Mouse (Mus musculus) ovary, postnatal 14 days (tissue): ENCODE measurements around the gene Nme8.

ENCODE experiments used
- DNase-seq: peaks from one replicate; pipeline ENCODE4 v3.0.0; 2022; ENCODE audit warnings: low spot score

Nme8 gene

GRCm38 (mm10) chr13:19640203-19640851, 57.3 kb downstream of the Nme8 start:
- no peak for DNase-seq

DNA sequence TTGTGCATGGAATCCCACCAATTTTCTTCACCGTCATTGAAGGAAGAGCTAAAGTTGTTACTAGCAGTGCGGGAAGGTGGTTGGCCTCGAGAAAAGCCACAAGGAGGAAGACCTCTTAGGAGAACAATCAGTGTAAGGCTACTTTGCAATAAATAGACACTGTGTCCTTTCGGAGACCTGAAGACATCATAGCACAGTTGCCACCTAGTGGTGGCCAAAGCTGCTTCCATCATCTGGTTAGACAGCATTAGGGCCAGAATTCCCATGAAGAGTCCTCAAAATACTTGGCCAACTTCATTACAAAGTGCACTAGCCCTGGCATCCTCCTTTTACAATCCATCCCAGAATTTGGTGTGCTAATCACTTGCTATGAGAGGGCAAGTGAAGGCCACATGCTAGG, 61.5 kb downstream of the Nme8 start:
- no peak for DNase-seq

- no peak for DNase-seq
These were observed 66.6 kb downstream of the Nme8 start for GRCm38 (mm10) chr13:19630768-19631709.

DNA sequence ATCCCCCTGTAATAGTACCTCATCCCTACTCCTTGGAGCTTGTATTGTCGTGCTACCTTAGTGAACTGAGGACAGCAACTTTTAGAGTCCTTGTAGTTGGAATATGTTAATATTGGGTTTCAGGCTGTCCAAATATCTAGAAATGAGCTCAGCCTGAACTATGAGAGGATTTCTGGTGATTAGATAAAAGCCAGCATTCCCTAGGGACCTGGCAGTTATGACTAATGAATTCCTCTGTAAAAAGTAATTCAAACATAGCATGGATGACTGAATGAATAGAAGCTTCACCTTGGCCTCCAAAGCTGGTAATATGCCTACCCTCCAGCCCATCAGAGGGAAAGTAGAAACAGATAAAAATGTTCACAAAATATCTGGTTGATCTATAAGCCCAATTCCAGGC, 71.1 kb downstream of the Nme8 start:
- no peak for DNase-seq

DNA sequence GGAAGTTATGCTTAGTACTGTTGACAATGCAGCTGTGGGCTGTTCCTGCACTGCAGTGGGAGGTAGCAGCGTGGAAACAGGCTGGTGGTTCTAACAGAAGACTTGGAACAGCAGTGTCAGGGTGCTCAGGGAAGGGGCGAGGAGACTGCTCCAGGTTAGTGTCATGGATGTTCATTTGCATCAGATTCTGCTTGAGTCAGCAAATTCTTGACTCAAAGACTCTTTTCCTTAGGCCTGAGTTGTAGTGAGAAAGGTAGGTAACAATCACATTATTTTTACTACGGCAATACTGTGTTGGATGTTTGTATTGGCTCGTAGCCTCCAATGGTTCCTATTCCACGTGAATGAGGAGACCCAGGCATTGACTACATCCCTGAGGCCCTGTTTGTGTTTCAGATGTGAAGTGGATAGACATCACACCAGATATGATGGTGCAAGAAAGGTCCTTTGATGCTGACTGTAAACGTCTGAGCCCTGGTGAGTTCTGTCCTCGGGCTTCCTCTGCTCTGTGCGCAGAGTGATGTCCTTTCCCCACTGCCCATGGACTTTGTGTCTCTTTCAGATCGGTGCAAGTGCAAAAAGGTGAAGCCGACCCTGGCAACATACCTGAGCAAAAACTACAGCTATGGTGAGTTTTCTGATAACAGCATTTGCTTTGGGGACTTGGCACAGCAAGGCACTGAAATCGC, 72.8 kb downstream of the Nme8 start:
- DNase-seq: no peak

DNA sequence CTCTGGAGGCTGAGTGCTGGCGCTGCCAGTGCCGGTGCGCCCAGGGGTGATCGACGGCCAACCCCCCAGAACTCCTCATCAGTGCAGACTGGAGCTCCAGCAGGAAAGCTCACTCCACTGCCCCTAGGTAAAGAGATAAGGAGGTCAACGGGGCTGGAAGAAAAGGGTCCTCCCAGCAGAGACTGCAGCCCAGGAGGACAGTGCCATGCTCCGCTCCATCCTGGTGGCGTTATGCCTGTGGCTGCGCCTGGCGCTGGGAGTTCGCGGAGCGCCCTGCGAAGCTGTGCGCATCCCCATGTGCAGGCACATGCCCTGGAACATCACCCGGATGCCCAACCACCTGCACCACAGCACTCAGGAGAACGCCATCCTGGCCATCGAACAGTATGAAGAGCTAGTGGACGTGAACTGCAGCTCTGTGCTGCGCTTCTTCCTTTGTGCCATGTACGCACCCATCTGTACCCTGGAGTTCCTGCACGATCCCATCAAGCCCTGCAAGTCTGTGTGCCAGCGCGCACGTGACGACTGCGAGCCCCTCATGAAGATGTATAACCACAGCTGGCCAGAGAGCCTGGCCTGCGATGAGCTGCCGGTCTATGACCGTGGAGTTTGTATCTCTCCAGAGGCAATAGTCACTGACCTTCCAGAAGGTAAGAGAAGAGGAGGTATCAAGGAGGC, 74.2 kb downstream of the Nme8 start:
- no peak for DNase-seq

DNA sequence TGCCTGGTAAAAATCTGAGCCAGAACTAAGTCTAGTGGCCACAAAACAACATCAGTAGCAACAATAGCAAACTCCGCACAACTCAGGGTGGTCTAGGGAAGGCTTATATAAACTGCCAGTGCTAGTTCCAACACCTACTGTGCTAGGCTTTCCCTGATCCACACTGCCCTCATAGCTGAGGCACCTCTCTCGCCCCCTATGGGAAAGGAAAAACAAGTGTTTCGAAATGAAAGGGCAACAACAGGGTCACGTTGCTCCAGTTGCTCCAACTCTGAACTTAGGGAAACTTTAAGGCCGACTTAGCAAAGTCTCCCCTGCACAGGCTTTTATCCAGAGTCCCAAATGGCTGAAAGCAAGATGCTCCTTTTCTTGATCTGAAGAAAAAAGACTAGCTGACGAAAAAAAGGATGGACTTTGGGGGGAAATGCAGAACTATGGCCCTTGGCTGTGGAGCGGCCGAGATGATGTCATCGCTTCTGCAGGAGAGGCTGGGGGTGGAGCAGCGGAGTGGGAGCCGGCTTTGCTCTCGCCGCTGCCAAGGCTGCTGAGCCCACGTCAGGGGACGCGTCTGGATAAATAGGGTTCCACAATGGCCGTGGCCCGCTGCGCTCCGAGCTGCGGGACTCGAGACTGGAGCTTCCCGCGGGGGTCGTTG, 74.9 kb downstream of the Nme8 start, which contains the start of gene Sfrp4:
Sfrp4 (plus strand) TSS at position 532 of the 655 bp plus-strand sequence.
- DNase-seq: peak; percentile 43

GRCm38 (mm10) chr13:19619216-19619927, 78.2 kb downstream of the Nme8 start, which contains the start of gene Epdr1:
Gene Epdr1 (minus strand): TSS chr13:19619927.
- peak; percentile 42 for DNase-seq

- DNase-seq: no peak
These were observed 78.8 kb downstream of the Nme8 start for GRCm38 (mm10) chr13:19618841-19619215.

GRCm38 (mm10) chr13:19618081-19618480, 79.5 kb downstream of the Nme8 start:
- DNase-seq: no peak

DNA sequence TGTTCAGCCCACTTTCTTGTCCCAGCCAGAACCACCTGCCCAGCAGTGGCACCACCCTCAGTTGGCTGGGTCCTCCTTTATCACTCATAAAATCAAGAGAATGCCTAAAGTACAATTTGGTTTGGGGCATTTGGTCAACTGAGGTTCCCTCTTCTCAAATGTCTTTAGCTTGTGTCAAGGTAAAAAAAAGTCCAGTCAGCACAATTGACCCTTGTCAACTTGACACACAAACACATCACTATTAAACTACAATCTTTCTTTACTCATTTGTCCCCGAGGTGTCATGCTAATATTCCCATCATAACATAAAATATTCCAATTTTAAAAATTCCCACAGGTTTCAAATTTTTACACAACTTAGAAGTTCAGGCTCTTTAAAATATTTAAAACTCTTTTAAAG, 83.3 kb downstream of the Nme8 start:
- no peak for DNase-seq

DNA sequence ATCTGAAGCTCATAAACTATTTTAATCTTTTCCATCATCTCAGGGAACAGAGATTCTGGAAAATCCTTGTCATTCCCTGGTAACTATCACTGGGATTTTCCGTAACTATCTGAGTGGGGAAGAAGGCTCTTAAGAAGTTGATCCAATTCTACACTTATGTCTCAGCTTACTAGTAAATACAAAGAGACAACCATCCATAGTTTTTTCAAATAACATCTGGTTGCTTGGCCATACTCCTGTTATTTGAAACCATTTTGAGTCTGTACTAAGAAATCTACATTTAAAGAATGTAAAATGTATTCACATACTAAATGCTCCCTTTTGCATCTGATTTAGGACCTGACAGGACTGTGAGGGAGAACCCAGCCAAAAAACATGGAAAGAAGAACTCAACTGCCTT, 84.2 kb downstream of the Nme8 start:
- DNase-seq: no peak

DNA sequence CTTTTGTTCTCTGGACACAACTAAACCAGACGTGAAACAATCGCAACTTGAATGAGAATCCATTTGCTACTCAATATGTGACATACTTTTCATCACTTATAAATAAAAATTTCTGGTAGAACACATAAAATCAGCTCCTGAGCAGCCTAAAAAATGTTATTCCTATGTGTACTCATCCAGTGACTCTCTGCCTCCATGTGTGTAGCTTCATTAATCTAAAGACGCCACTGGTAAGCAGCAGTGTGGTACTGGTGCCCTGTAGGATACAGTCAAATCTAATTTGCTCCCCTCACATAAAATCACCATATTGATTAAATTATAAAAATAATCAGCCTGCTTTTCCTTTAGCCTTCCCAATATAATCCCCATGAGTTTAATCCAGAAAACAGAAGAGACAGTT, 84.6 kb downstream of the Nme8 start:
- DNase-seq: no peak

- DNase-seq: no peak
These were observed 85.2 kb downstream of the Nme8 start for GRCm38 (mm10) chr13:19612348-19612747.

- DNase-seq: no peak
These were observed 89.5 kb downstream of the Nme8 start for GRCm38 (mm10) chr13:19608120-19608519.

GRCm38 (mm10) chr13:19604916-19605315, 92.7 kb downstream of the Nme8 start:
- DNase-seq: no peak

GRCm38 (mm10) chr13:19603719-19604118, 93.9 kb downstream of the Nme8 start:
- no peak for DNase-seq

GRCm38 (mm10) chr13:19602531-19602930, 95.1 kb downstream of the Nme8 start:
- no peak for DNase-seq

DNA sequence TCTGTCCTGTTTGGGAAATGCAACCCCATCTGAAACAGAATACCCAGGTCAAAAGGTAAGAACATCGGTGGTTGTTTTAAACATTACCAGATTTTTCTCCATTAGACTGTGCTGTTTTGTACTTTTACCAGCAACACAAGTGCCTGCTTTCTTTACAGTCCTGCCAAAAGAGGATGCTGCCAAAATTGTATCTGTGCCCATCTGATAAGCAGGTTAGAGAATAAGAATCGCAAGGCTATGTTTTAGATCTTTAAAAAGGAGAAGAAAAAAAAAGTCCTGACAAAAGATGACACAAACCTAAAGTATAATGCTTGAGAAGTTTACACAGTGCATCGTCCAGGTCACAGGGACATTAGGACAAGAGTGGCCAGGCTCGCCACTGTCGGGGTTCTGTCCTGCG, 98.4 kb downstream of the Nme8 start:
- peak; percentile 21 for DNase-seq

- DNase-seq: no peak
These were observed 102.5 kb downstream of the Nme8 start for GRCm38 (mm10) chr13:19595141-19595540.
